Mouse (Mus musculus): ENCODE measurements around the gene Guca1b.
A peak's percentile ranks its signal among the peaks of the same experiment; 100 is the strongest.

Guca1b gene

GRCm38 (mm10) chr17:47385145-47385544, at the start of gene Guca1b:
Guca1b (plus strand) TSS chr17:47385393.
- peak; percentile 65 for DNase-seq

GRCm38 (mm10) chr17:47343121-47343520, 42.1 kb upstream of the Guca1b start:
- DNase-seq = no peak

GRCm38 (mm10) chr17:47349721-47350319, 35.4 kb upstream of the Guca1b start:
- DNase-seq = no peak

GRCm38 (mm10) chr17:47359964-47360363, 25.2 kb upstream of the Guca1b start:
- peak; percentile 66 for DNase-seq

- no peak for DNase-seq
These were observed 23.9 kb upstream of the Guca1b start for GRCm38 (mm10) chr17:47361343-47361742.

- peak; percentile 97 for DNase-seq
These were observed 16.6 kb upstream of the Guca1b start, which contains the start of gene Mrps10 for GRCm38 (mm10) chr17:47368401-47369086. Mrps10 (plus strand) TSS chr17:47368887.

- DNase-seq = no peak
These were observed 16.1 kb upstream of the Guca1b start for GRCm38 (mm10) chr17:47369087-47369443.

GRCm38 (mm10) chr17:47371451-47371850, 13.7 kb upstream of the Guca1b start:
- DNase-seq = peak; percentile 86

- no peak for DNase-seq
These were observed 11.2 kb upstream of the Guca1b start for GRCm38 (mm10) chr17:47373991-47374390.

GRCm38 (mm10) chr17:47376779-47377280, 8.4 kb upstream of the Guca1b start:
- DNase-seq = no peak

GRCm38 (mm10) chr17:47378133-47378532, 7.1 kb upstream of the Guca1b start:
- DNase-seq = no peak

- peak; percentile 35 for DNase-seq
These were observed 3.3 kb upstream of the Guca1b start for GRCm38 (mm10) chr17:47381917-47382316.

- no peak for DNase-seq
These were observed 1.9 kb upstream of the Guca1b start for GRCm38 (mm10) chr17:47383266-47383665.

- no peak for DNase-seq
These were observed 1.1 kb upstream of the Guca1b start for GRCm38 (mm10) chr17:47384064-47384463.

GRCm38 (mm10) chr17:47386649-47387048, 1.5 kb downstream of the Guca1b start:
- DNase-seq = peak; percentile 44

GRCm38 (mm10) chr17:47394223-47394869, 9.2 kb downstream of the Guca1b start:
- DNase-seq = peak; percentile 24

GRCm38 (mm10) chr17:47395376-47395913, 10.3 kb downstream of the Guca1b start:
- peak; percentile 58 for DNase-seq

- no peak for DNase-seq
These were observed 13.9 kb downstream of the Guca1b start for GRCm38 (mm10) chr17:47399091-47399490.

GRCm38 (mm10) chr17:47400451-47400850, 15.3 kb downstream of the Guca1b start, which contains the start of gene Guca1a:
Guca1a (minus strand) TSS chr17:47400584.
- peak; percentile 74 for DNase-seq

- DNase-seq = no peak
These were observed 22.7 kb downstream of the Guca1b start for GRCm38 (mm10) chr17:47407717-47408557.

- peak; percentile 72 for DNase-seq
These were observed 23.3 kb downstream of the Guca1b start for GRCm38 (mm10) chr17:47408558-47408898.

Measured in retina, postnatal 1 day (tissue).